Mouse (Mus musculus) spleen, postnatal 36 days (tissue): ENCODE results near the gene Hmcn1.

Experiments
- DNase-seq, 2 experiments: peaks; one replicate each; pipeline ENCODE4 v3.0.0; 2022; ENCODE audit warnings: low spot score in 2 of 2, mixed read lengths in 1 of 2

Hmcn1 gene

GRCm38 (mm10) chr1:150877920-150878319 is 115.3 kb downstream of the Hmcn1 start:
- no peak for DNase-seq

GRCm38 (mm10) chr1:150874025-150874424 is 119.2 kb downstream of the Hmcn1 start:
- no peak for DNase-seq

DNA sequence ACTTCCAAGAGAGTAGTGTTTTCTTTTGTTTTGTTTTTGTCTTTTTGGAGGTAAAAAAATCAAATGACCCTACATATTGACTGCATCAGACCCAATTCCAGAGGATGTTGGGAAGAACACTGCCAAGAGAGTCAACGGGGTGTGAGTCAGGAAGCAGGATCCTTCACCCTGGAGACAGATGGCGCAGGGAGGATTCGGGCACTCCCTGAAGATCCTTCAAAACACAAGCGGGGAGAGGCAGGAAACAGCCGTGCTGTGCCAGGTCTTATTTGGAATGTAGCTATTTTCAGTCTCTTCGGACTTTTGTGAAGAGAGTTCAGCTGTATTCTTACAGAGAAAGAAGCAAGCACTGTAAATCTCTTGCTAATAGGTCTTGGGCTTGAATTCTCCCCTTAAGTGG is 120.0 kb downstream of the Hmcn1 start:
- DNase-seq = peak; percentile 4

DNA sequence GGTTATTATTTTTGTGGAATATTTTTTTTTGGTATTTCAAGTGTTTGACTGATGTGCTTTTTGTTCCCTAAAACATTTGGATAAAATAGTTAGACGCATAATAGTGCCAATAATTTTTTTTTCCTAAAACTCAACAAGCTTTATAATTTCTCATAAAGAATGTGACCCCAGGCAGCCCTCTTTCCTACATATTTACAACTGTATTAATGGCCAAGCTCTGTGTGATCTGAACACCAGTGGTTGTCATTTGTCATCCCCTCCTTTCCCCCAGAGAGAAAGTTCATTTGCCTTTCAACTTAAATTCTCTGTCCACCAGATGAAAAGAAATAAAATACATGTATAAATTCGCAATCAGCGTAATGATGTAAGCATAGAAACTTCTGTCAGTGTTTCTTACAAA is 121.1 kb downstream of the Hmcn1 start:
- DNase-seq = no peak

- DNase-seq = no peak
Measured at GRCm38 (mm10) chr1:150869189-150869588, 124.0 kb downstream of the Hmcn1 start.

GRCm38 (mm10) chr1:150866615-150867014 is 126.6 kb downstream of the Hmcn1 start:
- DNase-seq = no peak

GRCm38 (mm10) chr1:150857779-150858178 is 135.5 kb downstream of the Hmcn1 start:
- no peak for DNase-seq

DNA sequence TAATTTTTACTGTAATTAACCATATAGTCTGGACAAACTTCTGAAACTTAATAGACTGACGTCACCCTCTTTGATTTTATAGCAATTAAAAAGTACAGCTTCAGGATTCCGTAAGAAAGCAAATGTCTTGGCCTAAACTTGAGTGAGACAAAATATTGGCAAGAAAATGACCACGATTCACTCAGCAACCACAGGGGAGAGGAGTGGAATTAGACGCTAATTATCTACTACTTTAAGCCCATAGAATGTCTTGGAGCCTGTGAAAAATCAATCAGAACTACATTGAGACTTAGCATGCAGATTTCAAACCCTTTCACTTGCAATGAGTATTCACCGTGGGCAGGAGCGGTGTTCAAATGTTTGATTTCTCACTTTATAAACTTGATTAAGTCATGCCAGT is 159.8 kb downstream of the Hmcn1 start:
- DNase-seq = no peak

DNA sequence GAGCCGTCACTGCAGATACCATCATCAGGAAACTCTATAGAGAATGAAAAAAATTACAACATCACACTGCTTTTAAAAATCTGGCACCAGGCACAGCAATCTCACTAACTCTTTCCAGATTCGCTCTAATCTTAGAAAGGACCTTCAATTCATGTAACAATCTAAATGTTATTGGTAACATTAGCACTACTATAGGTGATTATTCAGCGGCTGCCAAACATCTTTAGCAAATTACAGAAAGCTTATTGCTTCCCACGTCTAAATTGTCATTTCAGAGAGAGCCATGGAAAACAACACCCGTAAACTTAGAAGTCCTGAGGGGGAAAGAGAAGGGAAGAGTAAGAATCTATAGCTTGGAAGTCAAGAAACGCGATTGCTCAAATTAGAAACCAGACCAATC is 163.4 kb downstream of the Hmcn1 start:
- no peak for DNase-seq

DNA sequence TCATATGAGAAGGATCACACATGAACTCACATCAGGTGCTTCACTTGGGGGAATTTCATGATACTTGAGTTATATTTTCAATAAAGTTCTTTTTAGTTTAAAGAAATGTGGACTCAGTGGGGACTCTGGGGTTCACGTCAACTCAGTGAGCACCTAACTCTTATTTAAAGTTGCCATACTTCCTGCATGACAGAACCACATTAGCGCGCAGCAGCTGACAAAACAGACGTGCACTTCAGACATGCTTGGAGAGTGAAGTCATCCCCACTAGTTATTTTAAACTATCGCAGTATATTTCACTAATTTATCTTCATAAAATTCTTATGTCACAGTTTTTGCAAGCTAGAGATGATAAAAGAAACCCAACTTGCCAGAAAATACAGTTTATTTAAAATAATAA is 166.1 kb downstream of the Hmcn1 start:
- no peak for DNase-seq

DNA sequence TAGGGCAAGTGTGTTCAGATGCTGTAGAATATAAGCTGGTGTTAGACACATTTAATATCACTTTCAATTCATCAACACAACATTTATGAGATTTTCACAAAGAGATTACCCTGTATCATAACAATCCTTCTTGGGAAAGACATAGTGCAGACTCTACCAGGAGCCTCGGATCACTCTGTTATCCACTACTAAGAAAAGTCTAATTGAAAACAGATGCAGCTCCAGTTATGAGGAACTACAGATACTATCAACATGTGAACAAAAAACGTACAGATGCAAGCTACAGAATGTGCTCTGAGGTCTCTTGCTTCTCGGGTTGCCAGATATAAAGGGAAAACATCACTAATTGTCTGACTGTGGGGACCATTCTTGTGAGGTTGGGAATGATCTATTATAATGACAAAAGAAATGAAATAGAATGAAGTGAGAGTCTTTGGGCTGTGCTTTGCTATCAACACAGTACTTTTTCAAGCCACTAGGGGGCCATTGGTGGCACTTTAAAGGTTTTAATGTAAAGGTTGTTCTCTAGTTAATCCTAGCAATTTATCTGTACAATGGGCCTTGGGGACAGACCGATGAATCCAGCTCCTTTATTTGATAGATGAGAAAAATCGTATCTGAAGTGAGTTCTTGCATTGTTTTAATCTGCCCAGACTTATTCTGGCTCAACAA is 168.8 kb downstream of the Hmcn1 start:
- no peak for DNase-seq

- DNase-seq = no peak
Measured at GRCm38 (mm10) chr1:150816035-150816807, 177.0 kb downstream of the Hmcn1 start.

- DNase-seq = no peak
Measured at GRCm38 (mm10) chr1:150814917-150815316, 178.3 kb downstream of the Hmcn1 start.

DNA sequence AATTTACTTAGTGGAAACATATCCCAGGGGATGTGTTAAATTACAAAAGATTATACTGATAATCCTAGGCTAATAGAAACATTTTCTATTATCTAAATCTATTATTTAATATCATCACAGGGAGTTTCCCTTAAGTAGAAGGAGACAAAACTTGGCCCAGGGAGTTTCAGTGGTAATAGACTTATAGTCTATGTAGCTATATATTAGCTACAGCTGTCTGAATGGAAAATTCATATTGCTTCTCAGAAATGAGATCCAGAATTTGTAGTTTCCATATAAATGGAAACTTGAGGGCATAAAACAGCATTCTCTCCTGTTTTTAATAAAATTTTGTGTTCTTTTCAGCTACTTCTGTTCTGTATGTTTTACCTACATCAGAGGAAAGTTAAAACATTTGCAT is 179.9 kb downstream of the Hmcn1 start:
- DNase-seq = no peak

DNA sequence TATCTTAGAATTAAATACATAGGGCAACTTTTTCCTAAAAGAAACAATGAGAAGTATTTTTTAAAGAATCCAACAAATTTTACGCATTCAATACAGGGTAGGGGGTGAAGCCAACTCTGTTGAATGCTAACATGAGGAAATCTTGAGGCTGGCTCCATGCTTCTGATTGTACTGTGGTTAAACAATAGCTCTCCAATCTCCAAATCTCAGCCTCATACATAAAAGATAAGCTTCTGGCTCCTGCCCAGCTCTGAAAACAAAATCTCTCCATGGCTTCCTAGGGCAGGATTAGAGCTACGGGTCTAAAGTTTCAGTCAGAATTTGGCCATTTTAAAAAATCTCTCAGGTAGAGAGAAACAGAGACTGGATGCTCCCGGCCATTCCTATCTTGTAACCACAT is 186.4 kb downstream of the Hmcn1 start:
- DNase-seq = no peak

DNA sequence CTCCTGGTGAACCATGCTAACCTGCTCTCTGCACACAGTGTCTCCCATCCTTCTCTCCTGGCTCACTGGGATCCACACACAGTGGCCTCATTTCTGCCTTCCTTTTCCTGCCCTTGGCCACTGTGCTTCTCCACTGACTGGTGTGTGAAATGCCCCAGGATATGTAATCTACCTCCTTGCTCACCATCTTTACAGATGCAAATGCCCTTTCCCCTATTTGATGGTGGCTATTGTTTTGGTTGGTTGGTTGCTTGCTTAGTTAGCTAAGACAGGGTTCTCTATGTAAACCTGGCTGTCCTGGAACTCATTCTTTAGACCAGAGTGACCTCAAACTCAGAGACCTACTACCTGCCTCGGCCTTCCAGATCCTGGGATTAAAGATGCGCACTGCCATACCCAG is 187.8 kb downstream of the Hmcn1 start:
- DNase-seq = no peak

DNA sequence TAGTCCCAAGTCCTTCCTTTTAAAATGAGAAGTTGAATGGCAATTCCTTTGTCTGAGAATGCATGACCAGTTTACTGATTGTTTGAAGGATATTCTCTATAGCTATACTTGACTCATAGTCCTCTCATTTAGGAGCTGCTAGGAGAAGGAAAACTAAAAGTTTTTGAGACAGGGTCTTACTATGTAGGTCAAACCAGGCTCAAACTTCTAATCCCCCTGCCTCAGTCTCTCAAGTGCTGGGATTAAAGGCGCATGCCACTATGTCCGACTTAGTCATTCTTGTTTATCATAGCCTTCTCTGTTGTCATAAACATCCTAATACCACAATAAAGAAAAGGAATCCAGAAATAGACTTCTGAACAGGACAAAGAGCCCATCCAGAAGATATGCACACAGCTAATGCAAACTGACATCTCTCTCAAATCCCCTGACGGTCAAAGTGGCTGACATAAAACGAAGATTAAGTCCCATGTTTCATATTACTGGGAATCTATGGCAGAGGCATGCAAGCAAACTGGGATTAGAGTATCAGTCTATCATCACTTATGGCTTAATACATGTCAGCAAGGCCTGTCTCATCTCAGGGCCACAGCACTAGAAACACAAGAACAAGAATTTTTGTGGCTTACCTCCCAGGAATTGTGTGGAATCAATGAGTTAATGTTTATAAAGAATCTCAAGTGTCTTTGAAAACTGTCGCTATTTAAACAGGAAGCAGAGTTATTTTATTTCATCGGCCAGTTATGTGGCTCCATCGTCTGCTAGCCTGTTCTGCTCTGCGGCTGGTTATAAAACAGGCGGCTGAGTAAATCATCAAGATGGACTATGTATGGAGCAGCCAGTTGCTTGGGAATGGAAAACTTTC is 188.8 kb downstream of the Hmcn1 start:
- no peak for DNase-seq

DNA sequence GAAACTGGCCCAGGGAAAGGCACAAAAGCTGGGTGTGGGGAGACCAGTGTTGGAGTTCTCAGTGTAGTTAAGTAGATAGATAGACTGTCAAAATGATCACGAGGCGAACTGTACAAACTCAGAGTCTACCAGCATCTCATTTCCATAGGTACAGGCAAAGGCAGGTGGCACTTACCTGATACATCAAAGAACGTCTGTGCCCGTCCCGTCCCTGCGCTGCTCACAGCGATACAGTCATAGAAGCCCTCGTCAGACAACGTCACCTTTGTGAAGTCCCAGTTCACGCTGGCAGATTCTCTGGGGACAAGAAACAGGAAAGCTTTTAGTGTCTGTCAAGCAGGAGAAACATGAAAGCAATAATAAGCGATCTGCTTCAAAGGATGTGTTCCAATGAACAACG is 190.6 kb downstream of the Hmcn1 start:
- no peak for DNase-seq

DNA sequence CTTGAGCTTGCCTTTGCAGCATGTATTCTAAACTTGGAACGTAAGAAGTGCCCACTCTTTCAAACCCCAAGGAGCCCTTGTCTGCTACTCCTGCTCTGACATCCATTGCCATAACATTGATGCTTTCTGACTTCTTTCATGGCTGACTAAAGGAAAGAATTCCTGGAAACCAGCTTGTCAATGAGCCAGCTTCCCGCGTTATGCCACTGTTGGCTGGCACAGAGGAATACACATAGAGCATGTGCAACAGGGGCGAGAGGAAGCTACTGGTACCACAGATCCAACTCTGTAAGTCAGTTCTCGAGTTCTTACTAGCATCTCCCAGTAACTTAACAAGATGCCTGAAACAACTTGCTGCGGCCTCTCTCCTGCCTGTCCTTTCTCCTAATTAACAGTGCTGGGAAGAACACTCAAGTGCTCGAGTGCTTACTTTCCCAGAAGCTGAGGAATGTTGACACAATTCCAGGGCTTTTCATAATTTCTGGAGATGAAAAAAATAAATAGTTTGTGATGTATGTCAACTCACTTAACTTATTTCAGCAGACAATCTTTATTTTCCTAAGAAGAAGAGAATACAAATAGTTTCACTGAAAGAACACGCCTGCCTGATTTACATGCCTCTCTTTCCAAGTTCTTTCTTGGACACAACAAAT is 192.5 kb downstream of the Hmcn1 start:
- no peak for DNase-seq

- DNase-seq = no peak
Measured at GRCm38 (mm10) chr1:150798651-150799050, 194.6 kb downstream of the Hmcn1 start.

GRCm38 (mm10) chr1:150786746-150787145 is 206.5 kb downstream of the Hmcn1 start:
- no peak for DNase-seq
